Mouse (Mus musculus) gastrocnemius, adult 8-10 months (tissue): ENCODE results near the gene Arhgef26. TPM values are rescaled to one million over a fixed set of nuclear protein-coding genes. Genes with fewer than 3 reads are reported as not detected.

ENCODE experiments used
- DNase-seq, 2 experiments: peaks; one replicate each; pipeline ENCODE4 v3.0.0; 2022; ENCODE audit warnings: low spot score in 2 of 2
- total RNA-seq, 4 experiments: library from RNA; stranded (reverse); gene quantifications; 2 replicates each; pipeline ENCODE4 v1.2.4; 2022

Arhgef26 gene
- 1 to 10 TPM in 1 of 4 experiments, under 1 TPM in 3; 0.27 to 1.1 (median 0.65) TPM for total RNA-seq

DNA sequence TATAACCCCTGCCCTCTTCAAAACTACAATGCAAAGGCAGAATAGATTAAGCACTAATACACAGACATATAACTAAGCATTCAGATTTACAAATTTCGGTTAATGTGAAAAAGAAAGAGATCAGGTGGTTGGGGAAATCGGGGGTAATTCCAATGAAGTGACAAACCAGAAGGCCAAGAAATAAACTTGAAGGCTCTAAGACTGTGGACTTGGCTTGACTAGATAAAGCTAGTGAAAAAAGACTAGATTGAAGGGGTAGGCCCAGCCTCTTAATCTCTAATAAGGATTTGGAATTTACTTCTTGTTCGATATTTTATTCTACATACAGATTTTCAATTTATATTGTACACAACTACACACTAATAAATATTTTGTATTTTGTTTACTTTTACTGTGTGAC, at the start of gene Arhgef26:
Gene Arhgef26, plus strand, starts transcription at position 301 of the 400 bp plus-strand sequence.
- DNase-seq, result no peak

DNA sequence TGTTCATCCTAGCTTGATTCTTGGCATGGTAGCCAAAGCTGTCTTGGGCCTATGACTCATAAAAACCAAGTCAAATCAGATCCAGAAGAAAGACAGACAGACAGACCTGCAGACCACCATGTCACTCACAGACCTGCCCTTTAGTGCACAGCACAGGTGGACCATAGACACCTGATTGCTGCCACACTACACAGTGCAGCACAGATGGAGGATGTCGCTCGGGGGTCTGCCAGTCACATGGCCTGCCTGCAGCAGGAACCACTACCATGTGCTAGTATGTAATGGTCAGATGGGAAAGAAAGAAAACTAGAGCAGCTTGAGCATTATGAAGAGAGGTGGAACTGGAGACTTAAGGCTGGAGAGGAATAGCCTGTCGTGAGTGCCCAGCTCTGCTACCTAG, 27.7 kb upstream of the Arhgef26 start:
- no peak for DNase-seq

DNA sequence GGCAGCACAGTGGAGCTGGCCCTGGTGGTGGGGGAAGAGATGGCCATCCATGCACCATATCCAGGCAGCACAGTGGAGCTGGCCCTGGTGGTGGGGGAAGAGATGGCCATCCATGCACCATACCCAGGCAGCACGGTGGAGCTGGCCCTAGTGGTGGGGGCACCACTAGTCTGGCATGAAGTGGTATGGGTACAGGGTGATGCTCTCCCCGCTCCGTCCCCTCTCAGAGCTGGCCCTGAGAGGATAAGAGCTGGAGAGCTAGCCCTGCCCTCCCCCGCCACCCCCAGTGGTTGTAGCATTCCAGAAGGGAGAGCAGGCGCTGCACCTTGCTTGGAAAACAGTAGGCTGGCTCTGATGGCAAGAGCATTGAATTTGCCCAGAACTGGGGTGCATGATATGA, 26.9 kb upstream of the Arhgef26 start:
- DNase-seq, result no peak

DNA sequence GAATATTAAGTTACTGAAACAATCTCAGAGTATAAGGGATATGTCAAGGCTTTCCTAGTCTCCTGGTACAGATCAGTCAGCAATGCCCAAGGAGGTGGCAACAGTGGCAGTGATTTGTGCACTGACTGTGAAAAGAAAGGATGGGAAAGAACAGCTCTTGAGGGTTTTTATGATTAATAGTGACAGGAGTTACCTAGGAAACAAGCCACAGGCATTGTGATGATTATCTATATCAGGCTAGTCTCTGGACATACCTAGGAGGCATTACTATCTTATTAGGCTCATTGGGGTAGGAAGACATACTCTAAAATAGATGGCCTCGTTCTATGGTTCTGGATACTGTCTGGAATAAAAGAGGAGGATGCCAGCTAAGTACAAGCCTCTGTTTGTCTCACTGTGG, 13.4 kb upstream of the Arhgef26 start:
- no peak for DNase-seq

DNA sequence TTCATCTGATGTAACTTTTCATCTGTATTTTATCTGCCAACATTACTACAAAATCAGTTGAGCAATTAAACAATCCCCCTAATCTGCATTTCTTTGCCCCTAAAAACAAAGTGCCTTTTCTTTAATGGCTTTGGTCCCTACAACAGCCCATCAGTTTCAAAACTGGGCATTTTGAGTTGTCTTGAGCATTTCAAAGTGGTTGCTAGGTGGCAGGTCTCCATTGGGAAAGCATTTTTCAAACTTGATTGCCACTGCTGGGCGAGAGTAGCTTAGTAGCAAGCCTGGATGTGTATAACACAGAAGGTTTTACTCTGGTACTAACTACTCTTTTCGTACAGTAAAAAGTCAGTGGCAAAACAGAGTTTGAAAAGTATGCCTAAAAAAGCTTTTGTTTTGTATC, 10.2 kb upstream of the Arhgef26 start:
- DNase-seq, result no peak

GRCm38 (mm10) chr3:62338461-62338853, 313 bp downstream of the Arhgef26 start:
- DNase-seq, result no peak

DNA sequence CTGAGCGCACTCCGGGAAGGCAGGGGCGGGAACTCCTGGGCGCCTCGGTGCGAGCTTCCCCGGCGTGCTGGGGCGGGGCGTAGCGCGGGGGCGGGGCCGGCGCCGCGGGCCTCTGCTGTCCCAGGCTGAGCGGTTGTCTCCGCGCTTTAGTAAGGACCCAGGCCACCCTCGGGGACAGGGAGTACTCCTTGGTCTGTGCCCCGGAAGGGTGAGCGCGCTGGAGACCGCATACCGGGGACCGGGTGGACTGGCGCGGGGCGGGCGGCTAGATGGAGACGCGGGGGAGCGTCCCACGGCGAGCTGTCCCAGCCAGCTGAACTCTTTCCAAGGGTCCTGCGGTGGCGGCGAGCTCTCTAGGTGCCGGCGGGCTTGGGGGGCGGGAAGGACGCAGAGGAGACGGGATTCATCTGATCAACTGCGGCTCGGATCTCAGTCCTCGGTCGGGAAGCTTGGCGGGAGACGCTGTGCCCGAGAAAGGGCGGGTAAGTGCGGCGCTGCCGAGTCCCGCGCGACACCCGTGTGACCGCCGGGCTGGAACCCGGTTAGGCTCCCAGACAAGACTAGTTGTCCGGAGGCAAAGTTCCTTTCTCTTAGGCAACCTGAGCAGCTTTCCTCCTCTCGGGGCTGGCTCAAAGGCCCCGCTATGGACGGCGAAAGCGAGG, 841 bp downstream of the Arhgef26 start:
- DNase-seq, result peak in 1 of 2 experiments; percentile 8

DNA sequence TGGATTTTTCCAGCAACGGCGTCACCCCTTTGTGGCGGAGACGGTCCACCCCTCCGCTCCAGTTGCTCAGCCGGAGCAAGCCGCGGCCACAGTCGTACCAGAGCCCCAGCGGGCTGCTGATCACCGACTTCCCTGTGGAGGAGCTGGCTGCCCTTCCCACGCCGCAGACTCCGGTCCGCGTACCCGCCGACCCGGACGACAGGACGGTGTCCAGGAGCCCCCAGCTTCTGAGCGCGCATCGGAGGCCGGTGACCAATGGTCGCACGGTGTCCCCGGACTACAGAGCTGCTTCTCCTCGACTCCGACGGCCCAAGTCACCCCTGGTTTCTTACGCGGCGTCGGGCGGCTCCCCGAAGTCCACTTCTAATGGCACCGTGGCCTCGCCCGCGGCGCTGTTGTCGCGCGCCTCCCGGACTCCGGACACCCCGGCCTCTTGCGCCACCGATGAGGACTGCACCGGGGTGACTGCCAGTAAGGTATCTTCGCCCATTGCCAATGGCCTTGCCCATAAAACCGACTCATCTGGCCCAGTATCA, 1.4 kb downstream of the Arhgef26 start:
- no peak for DNase-seq

DNA sequence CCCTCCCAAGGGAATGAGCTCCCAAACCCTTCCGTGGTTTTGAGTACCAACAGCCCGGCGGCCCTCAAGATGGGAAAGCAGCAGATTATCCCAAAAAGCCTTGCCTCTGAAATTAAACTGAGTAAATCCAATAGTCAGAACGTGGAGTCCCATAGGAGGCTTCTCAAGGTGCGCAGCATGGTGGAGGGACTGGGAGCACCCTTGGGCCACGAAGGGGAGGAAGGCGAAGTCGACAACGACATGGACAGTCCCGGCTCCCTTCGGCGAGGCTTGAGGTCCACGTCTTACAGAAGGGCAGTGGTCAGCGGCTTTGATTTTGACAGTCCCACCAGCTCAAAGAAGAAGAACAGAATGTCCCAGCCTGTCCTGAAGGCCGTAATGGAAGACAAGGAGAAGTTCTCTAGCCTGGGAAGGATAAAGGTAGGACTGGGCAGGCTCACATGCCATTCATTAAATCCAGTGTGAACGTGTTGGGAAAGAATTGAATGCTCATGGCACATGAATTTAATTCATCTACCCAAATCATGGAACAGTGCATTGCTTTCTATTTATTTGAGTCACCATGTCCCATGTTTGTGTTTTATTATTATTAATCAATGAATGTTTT, 2.1 kb downstream of the Arhgef26 start:
- no peak for DNase-seq

GRCm38 (mm10) chr3:62340861-62341260, 2.7 kb downstream of the Arhgef26 start:
- DNase-seq, result no peak

GRCm38 (mm10) chr3:62341496-62342205, 3.5 kb downstream of the Arhgef26 start:
- no peak for DNase-seq

DNA sequence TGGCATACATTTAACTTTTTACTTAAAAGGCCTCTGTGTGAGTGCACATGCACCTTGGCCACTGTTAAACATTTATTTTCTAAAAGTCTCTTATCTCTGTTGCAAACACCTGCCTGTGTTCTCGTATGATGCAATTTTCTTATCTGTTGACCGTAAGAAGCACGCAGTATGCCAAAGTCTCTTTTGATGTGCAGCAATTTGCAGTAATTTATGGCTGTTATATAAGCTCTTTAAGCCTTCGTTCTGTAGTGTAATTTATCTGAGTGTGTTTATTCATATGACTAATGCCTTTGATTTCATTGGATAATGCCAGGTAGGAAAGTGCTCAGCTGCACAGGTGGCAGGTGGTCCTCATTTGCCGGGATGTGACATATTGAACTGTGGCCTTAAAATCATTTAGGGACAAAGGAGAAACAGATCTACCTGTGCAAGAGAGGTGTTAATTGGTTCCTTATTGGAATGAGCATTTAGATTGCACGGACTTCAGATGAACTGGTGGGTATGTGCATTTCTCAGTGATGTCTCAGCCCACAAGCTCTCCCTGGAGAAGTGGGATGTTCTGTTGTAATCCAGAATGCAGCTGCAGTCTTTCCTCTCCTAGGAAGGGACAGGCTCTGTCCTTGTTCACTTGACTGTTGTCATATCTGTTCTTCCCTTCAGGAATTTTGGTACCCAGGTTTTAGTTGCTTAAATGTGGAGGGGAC, 10.5 kb downstream of the Arhgef26 start:
- DNase-seq, result no peak

DNA sequence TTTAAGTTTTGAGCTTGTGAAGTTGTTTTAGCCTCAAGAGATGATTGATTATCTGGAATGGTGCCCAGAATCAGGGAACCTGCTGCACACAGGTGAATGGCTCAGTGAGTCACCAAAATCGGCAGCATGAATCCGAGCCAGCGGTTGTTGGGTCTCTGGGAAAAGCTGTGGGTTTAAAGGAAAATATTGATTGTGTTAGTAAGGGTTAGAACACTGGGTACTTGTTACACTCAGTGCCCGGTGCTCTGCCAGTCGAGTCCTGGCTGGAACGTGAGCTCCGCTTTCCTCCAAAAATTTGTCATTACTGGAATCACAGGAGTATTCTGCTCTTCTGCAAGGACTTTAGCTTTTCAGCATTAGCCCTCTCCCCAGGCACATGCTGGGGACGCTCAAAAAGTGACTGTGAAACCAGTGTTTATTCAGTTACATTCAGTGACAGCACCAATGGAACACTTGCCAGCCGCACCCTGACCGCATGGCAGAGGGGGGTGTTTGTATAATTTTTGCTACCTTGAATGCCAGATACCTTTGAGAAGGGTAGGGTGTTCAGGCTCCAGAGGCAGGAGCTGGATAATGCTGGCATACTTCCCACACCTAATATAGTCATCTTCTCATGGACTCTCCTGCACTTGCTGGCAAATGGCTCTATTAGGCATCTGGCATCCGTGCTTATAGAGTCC, 11.2 kb downstream of the Arhgef26 start:
- DNase-seq, result no peak

GRCm38 (mm10) chr3:62352071-62352470, 13.9 kb downstream of the Arhgef26 start:
- DNase-seq, result no peak

GRCm38 (mm10) chr3:62352876-62353275, 14.7 kb downstream of the Arhgef26 start:
- DNase-seq, result no peak

- DNase-seq, result no peak
Observed at GRCm38 (mm10) chr3:62367882-62368281, 29.7 kb downstream of the Arhgef26 start.

- no peak for DNase-seq
Observed at GRCm38 (mm10) chr3:62372841-62373240, 34.7 kb downstream of the Arhgef26 start.

DNA sequence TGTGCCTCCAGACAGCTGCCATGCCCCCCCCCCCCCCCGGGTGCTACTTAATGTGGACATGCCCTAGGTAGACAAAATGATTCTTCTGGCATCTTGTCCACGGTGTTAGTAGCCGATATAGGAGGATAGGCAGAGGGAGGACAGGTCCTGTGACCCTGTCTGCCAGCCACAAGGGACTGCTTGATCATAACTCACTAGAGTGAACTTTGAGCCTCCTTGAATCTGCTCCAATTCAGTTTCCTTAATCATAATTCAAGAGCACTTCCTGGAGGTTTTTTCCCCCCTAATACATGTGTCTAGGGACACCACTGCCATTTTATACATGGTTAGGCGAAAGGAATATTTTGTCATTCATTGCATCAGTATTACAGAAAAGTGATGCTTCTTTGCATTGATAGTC, 36.2 kb downstream of the Arhgef26 start:
- no peak for DNase-seq

DNA sequence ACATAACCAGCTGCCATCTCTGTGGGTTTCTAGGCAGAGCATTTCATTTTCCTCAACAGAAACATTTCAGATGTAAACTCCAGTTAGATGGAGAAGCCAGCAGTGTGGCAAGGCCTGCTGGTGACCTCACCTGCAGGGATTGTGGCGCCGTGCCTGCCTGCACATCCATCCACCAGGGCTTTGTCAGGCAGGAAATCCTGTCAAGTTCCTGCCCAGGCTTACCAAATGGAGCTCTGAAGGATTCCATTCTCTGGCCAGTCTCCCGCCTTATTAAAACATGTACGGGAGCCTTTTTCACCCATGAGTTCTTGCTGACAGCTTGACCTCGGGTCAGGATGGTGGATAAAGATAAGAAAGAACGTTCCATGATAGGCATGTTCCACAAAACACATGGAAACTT, 36.7 kb downstream of the Arhgef26 start:
- no peak for DNase-seq

DNA sequence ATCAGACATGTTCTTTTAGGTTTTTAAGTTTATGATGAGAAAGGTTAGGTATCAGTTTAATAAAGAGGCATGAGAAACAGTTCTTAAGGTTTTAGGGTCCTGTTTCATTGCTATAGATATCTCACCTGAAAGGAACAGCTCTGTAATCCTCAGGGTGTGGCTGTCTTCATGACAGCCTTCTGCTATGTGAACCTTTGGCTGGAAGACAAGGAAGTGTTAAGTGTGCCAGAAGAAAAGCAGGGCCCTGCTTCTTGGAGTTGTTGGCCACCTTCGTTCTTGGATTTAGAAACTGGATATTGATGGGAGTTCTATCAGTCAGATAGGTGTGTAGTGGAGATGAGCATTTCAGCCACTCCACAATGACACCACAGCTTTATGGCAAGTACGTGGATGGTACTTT, 38.6 kb downstream of the Arhgef26 start:
- no peak for DNase-seq

- no peak for DNase-seq
Observed at GRCm38 (mm10) chr3:62379946-62380345, 41.8 kb downstream of the Arhgef26 start.
